Mouse (Mus musculus) kidney, embryonic 14.5 days (tissue): ENCODE results near the gene Reep6. TPM values are rescaled to one million over a fixed set of nuclear protein-coding genes. Genes with fewer than 3 reads are reported as not detected.
A peak's percentile ranks its signal among the peaks of the same experiment; 100 is the strongest.

ENCODE experiments used
- ATAC-seq: fragments of 200-750 bp; cut with Nextera tagmentation; 2 replicates; pipeline ENCODE4 v1.8.0; 2017; ENCODE audit warnings: moderate number of reproducible peaks, mild to moderate bottlenecking, moderate TSS enrichment, moderate library complexity; ENCODE audit not compliant: low FRiP score, low TSS enrichment
- H3K27ac ChIP-seq: fragments of 300-500 bp; sonication (generic); 2 replicates; pipeline ENCODE4 v1.5.1; 2014; ENCODE audit warnings: low read depth, mild to moderate bottlenecking, low read length, moderate library complexity, mixed read lengths
- H3K27me3 ChIP-seq: fragments of 300-500 bp; sonication (generic); 2 replicates; pipeline ENCODE4 v1.6.1; 2014; ENCODE audit warnings: mild to moderate bottlenecking, low read length; ENCODE audit not compliant: control insufficient read depth, insufficient read depth
- H3K36me3 ChIP-seq: fragments of 300-500 bp; sonication (generic); 2 replicates; pipeline ENCODE4 v1.6.1; 2014; ENCODE audit warnings: low read length, mixed read lengths; ENCODE audit not compliant: control insufficient read depth, insufficient read depth
- H3K4me1 ChIP-seq: fragments of 300-500 bp; sonication (generic); 2 replicates; pipeline ENCODE4 v1.6.1; 2014; ENCODE audit warnings: low read length, mixed read lengths; ENCODE audit not compliant: control insufficient read depth, insufficient read depth
- H3K4me2 ChIP-seq: fragments of 300-500 bp; sonication (generic); replicated peaks from 2 replicates; pipeline ENCODE4 v1.6.1; 2014; ENCODE audit warnings: low read depth, mild to moderate bottlenecking, low read length
- H3K4me3 ChIP-seq: fragments of 300-500 bp; sonication (generic); 2 replicates; pipeline ENCODE4 v1.5.1; 2014; ENCODE audit warnings: mild to moderate bottlenecking, low read length
- H3K9ac ChIP-seq: fragments of 300-500 bp; sonication (generic); 2 replicates; pipeline ENCODE4 v1.6.1; 2014; ENCODE audit warnings: low read depth, mild to moderate bottlenecking, low read length, moderate library complexity
- H3K9me3 ChIP-seq: fragments of 300-500 bp; sonication (generic); 2 replicates; pipeline ENCODE4 v1.6.1; 2016; ENCODE audit warnings: low read length; ENCODE audit not compliant: control insufficient read depth
- WGBS: fragments of 180-500 bp; shearing (Covaris S2); extraction: QIAGEN DNeasy Blood & Tissue Kit; methylation state at CpG from one replicate; pipeline ENCODE4 v1.1.7; 2014; 5-methylcytosine and 5-hydroxymethylcytosine counted together
- polyA plus RNA-seq: library from polyadenylated mRNA; unstranded; fragments of >200 nt; fragmentation: Nextera tagmentation; extraction: Ambion mirVana; gene quantifications from 2 replicates; pipeline ENCODE4 v1.2.1, GENCODE M21; 2014

Reep6 gene
- polyA plus RNA-seq, 1 experiment from 2014 or later: 7.1 TPM

- peaks cover 2% of the 10 kb centered on the region; the same call in 1 of the 2 replicates for H3K27me3 ChIP-seq
- peak within 1 kb of the TSS; percentile 94 for H3K4me3 ChIP-seq
- no peaks in the 10 kb centered on the region for H3K9me3 ChIP-seq
- peak within 1 kb of the TSS; percentile 72 for H3K4me2 ChIP-seq
- peaks cover 32% of the 10 kb centered on the region for H3K36me3 ChIP-seq
- peaks cover 10% of the 10 kb centered on the region for H3K4me1 ChIP-seq
- H3K9ac ChIP-seq: peak within 1 kb of the TSS; percentile 97
- peak within 1 kb of the TSS; percentile 95 for H3K27ac ChIP-seq
- under 1% methylated on average over 71 of the region's 72 CpGs for WGBS
- peak; percentile 87 for ATAC-seq
Measured at GRCm38 (mm10) chr10:80292251-80293146, 37.3 kb upstream of the Reep6 start, which contains the start of gene Rps15. TSS of gene Rps15 (plus strand) at chr10:80292453.

- Histone ChIP-seq H3K27me3 (peaks cover 9% of the 10 kb centered on the region), H3K4me3 (peak overlapping the region; percentile 94), H3K36me3 (peaks cover 25% of the 10 kb centered on the region), H3K9ac (peak overlapping the region; percentile 97), H3K4me2 (peak overlapping the region; percentile 72), H3K27ac (no peak overlapping the region; the same call in 1 of the 2 replicates), H3K4me1 (peaks cover 10% of the 10 kb centered on the region), H3K9me3 (no peaks in the 10 kb centered on the region)
- 26% methylated on average over 14 of the region's 14 CpGs for WGBS
- ATAC-seq: no peak
Measured at GRCm38 (mm10) chr10:80293325-80293724, 36.4 kb upstream of the Reep6 start.

- 85% methylated on average over 4 of the region's 4 CpGs for WGBS
- Histone ChIP-seq H3K4me2 (no peak overlapping the region), H3K9me3 (no peaks in the 10 kb centered on the region), H3K27ac (no peak overlapping the region), H3K9ac (no peak overlapping the region), H3K27me3 (peaks cover 19% of the 10 kb centered on the region), H3K4me1 (peaks cover 10% of the 10 kb centered on the region), H3K4me3 (no peak overlapping the region), H3K36me3 (peaks cover 19% of the 10 kb centered on the region)
- ATAC-seq: no peak
Measured at GRCm38 (mm10) chr10:80294311-80294710, 35.4 kb upstream of the Reep6 start.

GRCm38 (mm10) chr10:80294788-80295303, 34.9 kb upstream of the Reep6 start:
- H3K36me3 ChIP-seq: peaks cover 17% of the 10 kb centered on the region
- no peaks in the 10 kb centered on the region for H3K9me3 ChIP-seq
- no peak overlapping the region for H3K4me2 ChIP-seq
- H3K4me1 ChIP-seq: peaks cover 10% of the 10 kb centered on the region
- ATAC-seq: no peak
- 42% methylated on average over 7 of the region's 7 CpGs for WGBS
- H3K27me3 ChIP-seq: peaks cover 24% of the 10 kb centered on the region
- H3K4me3 ChIP-seq: no peak overlapping the region
- no peak overlapping the region for H3K9ac ChIP-seq
- H3K27ac ChIP-seq: no peak overlapping the region

- H3K27me3 ChIP-seq: peaks cover 34% of the 10 kb centered on the region
- H3K4me2 ChIP-seq: peak within 1 kb of the TSS; percentile 42
- 3% methylated on average over 26 of the region's 26 CpGs for WGBS
- peak within 1 kb of the TSS; percentile 50; the same call in 1 of the 2 replicates for H3K9ac ChIP-seq
- H3K4me3 ChIP-seq: peak within 1 kb of the TSS; percentile 33
- peaks cover 10% of the 10 kb centered on the region for H3K4me1 ChIP-seq
- H3K36me3 ChIP-seq: peaks cover 17% of the 10 kb centered on the region
- H3K27ac ChIP-seq: no peak within 1 kb of the TSS; the same call in 1 of the 2 replicates
- peak; percentile 58 for ATAC-seq
- no peaks in the 10 kb centered on the region for H3K9me3 ChIP-seq
Measured at GRCm38 (mm10) chr10:80295618-80296425, 33.9 kb upstream of the Reep6 start, which contains the start of gene Apc2. TSS of gene Apc2 (plus strand) at chr10:80295977.

- no peak overlapping the region for H3K9ac ChIP-seq
- no peak overlapping the region for H3K27ac ChIP-seq
- H3K36me3 ChIP-seq: peaks cover 17% of the 10 kb centered on the region
- ATAC-seq: no peak
- H3K4me2 ChIP-seq: no peak overlapping the region
- H3K4me3 ChIP-seq: no peak overlapping the region; the same call in 1 of the 2 replicates
- H3K27me3 ChIP-seq: peaks cover 44% of the 10 kb centered on the region
- whole genome bisulfite sequencing: 78% methylated on average over 5 of the region's 5 CpGs
- no peaks in the 10 kb centered on the region for H3K9me3 ChIP-seq
- H3K4me1 ChIP-seq: peaks cover 10% of the 10 kb centered on the region
Measured at GRCm38 (mm10) chr10:80296824-80297223, 32.9 kb upstream of the Reep6 start.

- Histone ChIP-seq H3K4me2 (no peak overlapping the region), H3K27ac (no peak overlapping the region), H3K4me3 (no peak overlapping the region), H3K36me3 (peaks cover 17% of the 10 kb centered on the region), H3K27me3 (peaks cover 49% of the 10 kb centered on the region), H3K4me1 (peaks cover 17% of the 10 kb centered on the region), H3K9me3 (no peaks in the 10 kb centered on the region), H3K9ac (no peak overlapping the region)
- no peak for ATAC-seq
- WGBS: 71% methylated on average over 8 of the region's 8 CpGs
Measured at GRCm38 (mm10) chr10:80297526-80298133, 32.1 kb upstream of the Reep6 start.

- peak overlapping the region; percentile 42; the same call in 1 of the 2 replicates for H3K9ac ChIP-seq
- ATAC-seq: peak; percentile 38; the same call in 1 of the 2 replicates
Measured at GRCm38 (mm10) chr10:80298571-80299281, 31.0 kb upstream of the Reep6 start.

More at GRCm38 (mm10) chr10:80298571-80299281, 31.0 kb upstream of the Reep6 start:
- H3K36me3 ChIP-seq: peaks cover 13% of the 10 kb centered on the region
- H3K4me2 ChIP-seq: peak overlapping the region; percentile 19; the same call in 1 of the 2 replicates
- no peaks in the 10 kb centered on the region for H3K9me3 ChIP-seq
- WGBS: 5% methylated on average over 26 of the region's 26 CpGs
- H3K27ac ChIP-seq: no peak overlapping the region
- peaks cover 13% of the 10 kb centered on the region for H3K4me1 ChIP-seq
- H3K27me3 ChIP-seq: peaks cover 49% of the 10 kb centered on the region
- H3K4me3 ChIP-seq: peak overlapping the region; percentile 12; the same call in 1 of the 2 replicates
